Mouse (Mus musculus) testis, adult 2 months (tissue): ENCODE results near the gene 2310034G01Rik. TPM values are rescaled to one million over a fixed set of nuclear protein-coding genes. Genes with fewer than 3 reads are reported as not detected.
A peak's percentile ranks its signal among the peaks of the same experiment; 100 is the strongest.

Source experiments
- H3K27ac ChIP-seq: fragments of 200-500 bp; 2 replicates; pipeline ENCODE4 v1.5.1; 2012; ENCODE audit warnings: low read depth, low read length; ENCODE audit not compliant: control insufficient read depth, insufficient read depth
- H3K27me3 ChIP-seq: fragments of 200-500 bp; 2 replicates; pipeline ENCODE4 v1.6.1; 2012; ENCODE audit warnings: mild to moderate bottlenecking, low read length, moderate library complexity; ENCODE audit not compliant: control insufficient read depth, insufficient read depth
- H3K36me3 ChIP-seq: fragments of 200-500 bp; 2 replicates; pipeline ENCODE4 v1.6.1; 2012; ENCODE audit warnings: mild to moderate bottlenecking, low read length; ENCODE audit not compliant: control insufficient read depth, insufficient read depth
- H3K4me1 ChIP-seq: fragments of 200-500 bp; 2 replicates; pipeline ENCODE4 v1.6.1; 2012; ENCODE audit warnings: low read length; ENCODE audit not compliant: control insufficient read depth, insufficient read depth
- H3K4me3 ChIP-seq: fragments of 200-500 bp; 2 replicates; pipeline ENCODE4 v1.5.1; 2012; ENCODE audit warnings: low read depth, mild to moderate bottlenecking, low read length, moderate library complexity, mixed read lengths; ENCODE audit not compliant: control insufficient read depth
- CTCF ChIP-seq: fragments of 200-500 bp; IDR thresholded peaks from 2 replicates; pipeline ENCODE4 v1.5.1; 2012; ENCODE audit warnings: low read depth, mild to moderate bottlenecking, inconsistent platforms, low read length, moderate library complexity; ENCODE audit not compliant: control insufficient read depth, insufficient read depth, insufficient replicate concordance
- POLR2A ChIP-seq: fragments of 200-500 bp; IDR thresholded peaks from 2 replicates; pipeline ENCODE4 v1.6.1; 2012; ENCODE audit warnings: low read depth, mild to moderate bottlenecking, inconsistent platforms, low read length, moderate library complexity; ENCODE audit not compliant: control insufficient read depth
- polyA plus RNA-seq: library from polyadenylated mRNA; depleted of rRNA; stranded (reverse); fragments of >200 nt; gene quantifications from 2 replicates; pipeline ENCODE4 v1.2.3, GENCODE M21; 2012; rRNA removed

2310034G01Rik gene
- polyA plus RNA-seq, 1 experiment = 0.49 TPM

- Histone ChIP-seq H3K36me3 (no peaks in the 10 kb centered on the region), H3K4me3 (peak overlapping the region; percentile 84), H3K4me1 (peaks cover 44% of the 10 kb centered on the region), H3K27ac (peak overlapping the region; percentile 40; the same call in 1 of the 2 replicates), H3K27me3 (peaks cover 2% of the 10 kb centered on the region; the same call in 1 of the 2 replicates)
- TF ChIP-seq CTCF (no peak), POLR2A (no peak)
Observed at GRCm38 (mm10) chr19:46305432-46306267, 44.5 kb downstream of the 2310034G01Rik start.

- no peak for TF ChIP-seq CTCF
- TF ChIP-seq POLR2A = no peak
- Histone ChIP-seq H3K4me3 (peak overlapping the region; percentile 84), H3K36me3 (no peaks in the 10 kb centered on the region), H3K4me1 (peaks cover 39% of the 10 kb centered on the region), H3K27me3 (peaks cover 2% of the 10 kb centered on the region; the same call in 1 of the 2 replicates), H3K27ac (peak overlapping the region; percentile 40)
Observed at GRCm38 (mm10) chr19:46304908-46305333, 45.2 kb downstream of the 2310034G01Rik start.

- Histone ChIP-seq H3K4me3 (peak within 1 kb of the TSS; percentile 84), H3K27me3 (peaks cover 2% of the 10 kb centered on the region; the same call in 1 of the 2 replicates), H3K27ac (peak within 1 kb of the TSS; percentile 73), H3K36me3 (no peaks in the 10 kb centered on the region), H3K4me1 (peaks cover 33% of the 10 kb centered on the region)
- TF ChIP-seq CTCF = peak; percentile 79
- peak; percentile 56 for TF ChIP-seq POLR2A
Observed at GRCm38 (mm10) chr19:46304216-46304841, 45.8 kb downstream of the 2310034G01Rik start, which contains the start of gene Nfkb2. Gene Nfkb2, plus strand, starts transcription at chr19:46304320.

GRCm38 (mm10) chr19:46303251-46304215 is 46.6 kb downstream of the 2310034G01Rik start:
- Histone ChIP-seq H3K27me3 (peaks cover 2% of the 10 kb centered on the region; the same call in 1 of the 2 replicates), H3K27ac (no peak overlapping the region)

GRCm38 (mm10) chr19:46302551-46302950 is 47.6 kb downstream of the 2310034G01Rik start:
- Histone ChIP-seq H3K27me3 (peaks cover 2% of the 10 kb centered on the region; the same call in 1 of the 2 replicates), H3K4me1 (peaks cover 17% of the 10 kb centered on the region), H3K36me3 (no peaks in the 10 kb centered on the region), H3K4me3 (no peak overlapping the region), H3K27ac (no peak overlapping the region)
- TF ChIP-seq CTCF = no peak

More at GRCm38 (mm10) chr19:46303251-46304215, 46.6 kb downstream of the 2310034G01Rik start:
- no peaks in the 10 kb centered on the region for H3K36me3 ChIP-seq
- TF ChIP-seq CTCF (no peak), POLR2A (no peak)
- H3K4me3 ChIP-seq = no peak overlapping the region; the same call in 1 of the 2 replicates
- peaks cover 25% of the 10 kb centered on the region for H3K4me1 ChIP-seq

GRCm38 (mm10) chr19:46300294-46301045 is 49.6 kb downstream of the 2310034G01Rik start:
- Histone ChIP-seq H3K4me1 (peaks cover 14% of the 10 kb centered on the region), H3K27ac (no peak overlapping the region), H3K36me3 (no peaks in the 10 kb centered on the region), H3K4me3 (no peak overlapping the region), H3K27me3 (peaks cover 2% of the 10 kb centered on the region; the same call in 1 of the 2 replicates)
- TF ChIP-seq POLR2A = no peak
- TF ChIP-seq CTCF = no peak

Other genes starting within 250 kb of the 2310034G01Rik start
- 0.20 and 0.49 TPM in 2 replicates for gene Elovl3, start 218.4 kb downstream of the 2310034G01Rik start, polyA plus RNA-seq
- 0.84 and 1.2 TPM in 2 replicates for gene Pitx3, start 202.0 kb downstream of the 2310034G01Rik start, polyA plus RNA-seq
- 142 and 162 TPM in 2 replicates for gene Gbf1, start 197.8 kb downstream of the 2310034G01Rik start, polyA plus RNA-seq
- gene Nfkb2, start 46.0 kb downstream of the 2310034G01Rik start, polyA plus RNA-seq = 2.5 and 2.7 TPM in 2 replicates
- gene Psd, start 23.1 kb downstream of the 2310034G01Rik start, polyA plus RNA-seq = 53.7 and 65.2 TPM in 2 replicates
- 21.5 and 23.5 TPM in 2 replicates for gene Fbxl15, start 22.1 kb downstream of the 2310034G01Rik start, polyA plus RNA-seq
- 24.5 and 28.4 TPM in 2 replicates for gene Cuedc2, start 11.6 kb downstream of the 2310034G01Rik start, polyA plus RNA-seq
- 20.0 and 24.3 TPM in 2 replicates for gene Mfsd13a, start 9.2 kb downstream of the 2310034G01Rik start, polyA plus RNA-seq
- 179 and 194 TPM in 2 replicates for gene Actr1a, start 45.4 kb upstream of the 2310034G01Rik start, polyA plus RNA-seq
- gene Sufu, start 46.6 kb upstream of the 2310034G01Rik start, polyA plus RNA-seq = 186 and 202 TPM in 2 replicates
- gene Trim8, start 151.4 kb upstream of the 2310034G01Rik start, polyA plus RNA-seq = 2.1 and 2.6 TPM in 2 replicates
- 214 and 266 TPM in 2 replicates for gene Arl3, start 222.9 kb upstream of the 2310034G01Rik start, polyA plus RNA-seq
- 1.5 TPM in 2 replicates for gene Sfxn2, start 223.1 kb upstream of the 2310034G01Rik start, polyA plus RNA-seq
- gene Wbp1l, start 248.8 kb upstream of the 2310034G01Rik start, polyA plus RNA-seq = 16.9 and 17.1 TPM in 2 replicates